Mouse (Mus musculus): Measurements from ENCODE around the gene Gm4631.
"Not testable (repeated sequence)": the region's sequence is repeated elsewhere in the genome, so short reads cannot be mapped to it uniquely, and the experiment has no call there.

DNA sequence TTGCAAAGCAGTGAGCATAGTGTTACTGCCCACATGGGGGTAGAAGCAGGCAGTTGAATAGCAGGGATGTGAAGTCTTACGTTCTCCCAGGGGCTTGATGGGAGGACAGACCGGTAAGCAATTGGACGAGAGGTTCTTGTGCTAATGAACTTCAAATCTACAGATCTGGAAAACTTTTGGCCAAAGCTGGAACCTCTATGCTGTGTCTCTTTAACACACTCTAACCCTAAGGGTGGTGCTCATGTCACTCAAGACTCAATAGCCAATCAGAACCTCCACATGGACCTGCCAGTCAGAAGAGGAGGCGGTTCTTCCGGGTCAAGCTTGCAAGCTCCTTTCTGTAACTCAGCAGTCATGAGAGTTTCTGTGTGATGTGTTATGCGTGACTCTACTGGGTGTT is 34.1 kb upstream of the Gm4631 start, which contains the start of gene Zfp968:
- not testable (repeated sequence) for TF ChIP-seq POLR2A (IDR thresholded peaks at IDR 0.05; ENCODE audit: low read depth, low read length); CTCF (IDR thresholded peaks at IDR 0.05; ENCODE audit: extremely low read depth, insufficient read depth, insufficient read length, insufficient replicate concordance)
